Mouse (Mus musculus) lung, postnatal 0 days (tissue): ENCODE results near the gene Ccl9.

Experiments used
- CTCF ChIP-seq: IDR thresholded peaks from 2 replicates; pipeline ENCODE4 v1.5.1; 2016; ENCODE audit warnings: antibody characterized with exemption, mild to moderate bottlenecking
- EP300 ChIP-seq: IDR thresholded peaks from 2 replicates; pipeline ENCODE4 v1.6.1; 2016; ENCODE audit warnings: antibody characterized with exemption, mild to moderate bottlenecking, control low read depth

DNA sequence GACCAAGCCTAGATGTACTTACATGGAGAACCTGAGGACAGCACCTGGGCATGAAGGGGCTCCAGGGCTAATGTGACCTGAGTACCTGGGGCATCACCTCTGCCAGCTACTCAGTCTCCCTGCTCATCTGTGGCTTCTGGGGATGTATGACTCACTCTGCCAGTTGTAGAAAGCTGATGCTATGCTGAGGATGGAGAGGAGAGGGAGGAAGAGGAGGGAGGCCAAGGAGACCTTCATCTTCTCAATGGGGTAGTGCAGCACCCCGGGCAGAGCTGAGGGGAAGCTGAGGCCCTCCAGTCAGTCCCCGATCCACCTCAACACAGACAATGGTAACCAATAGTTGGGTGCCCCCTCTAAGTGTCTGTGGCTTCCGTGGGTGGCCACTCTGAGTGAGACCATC lies 9.7 kb downstream of the Ccl9 start:
- TF ChIP-seq CTCF (no peak), EP300 (no peak)
